Comparison of ENCODE assay signal across 10 mouse cellular contexts in the genomic region with DNA sequence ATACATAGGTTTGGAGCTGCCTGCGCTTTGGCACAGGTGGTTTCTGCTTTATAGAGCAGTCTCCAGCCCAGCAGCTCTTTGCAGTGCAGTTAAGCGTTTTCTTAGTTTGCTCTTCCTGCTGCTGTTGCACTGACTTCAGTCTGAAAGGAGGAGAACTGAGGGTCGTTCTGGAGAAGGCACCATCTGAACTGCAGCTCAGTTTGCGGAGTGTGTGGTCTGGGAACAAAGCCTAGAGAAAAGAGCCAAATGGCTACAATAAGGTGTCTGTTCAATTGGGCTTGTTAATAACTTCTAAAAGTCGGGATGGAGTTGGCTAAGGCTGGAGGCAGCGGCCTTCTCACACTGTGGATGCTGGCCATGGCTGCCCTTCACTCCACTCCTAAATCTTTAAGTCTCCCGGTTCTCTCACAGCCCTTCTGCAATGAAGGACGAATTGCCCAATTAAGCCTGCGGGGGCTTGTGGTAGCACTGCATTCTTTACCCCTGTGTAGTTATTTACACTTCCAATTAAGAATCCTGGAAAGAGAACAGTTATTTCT. TPM values are rescaled to one million over a fixed set of nuclear protein-coding genes. Genes with fewer than 3 reads are reported as not detected.
A peak's percentile ranks its signal among the peaks of the same experiment; 100 is the strongest.
DNase-seq lines count a peak whose midpoint lies in the region; ATAC-seq and TF ChIP-seq lines count a peak whose summit lies in the region.
"Had no signal": no experiment of that assay in that cellular context is flagged by ENCODE, and none has a peak within 500 bp of the region (broad histone marks: within the 10 kb centered on the region; RNA-seq: fewer than 3 reads in every experiment).

No protein-coding gene starts in this region.

- peak overlapping the region; percentile 56 to 68 for H3K4me3 ChIP-seq in heart, embryonic 14.5 days (ENCODE audit: control insufficient read depth in 1 of 2, insufficient read depth in 1 of 2, low read depth in 1 of 2, low read length in 2 of 2)
- H3K4me3 ChIP-seq in midbrain, embryonic 12.5 days, result peak overlapping the region; percentile 66

- no peak for TF ChIP-seq CTCF in brain, embryonic 14.5 days (IDR thresholded peaks at IDR 0.05; ENCODE audit: borderline replicate concordance, extremely low read depth, insufficient read depth, insufficient read length)

- H3K36me3 ChIP-seq in heart, embryonic 14.5 days (ENCODE audit: control insufficient read depth, insufficient read depth, low read length), result peaks cover 9% of the 10 kb centered on the region
- H3K36me3 ChIP-seq in midbrain, embryonic 12.5 days, result peaks cover 6% of the 10 kb centered on the region; the same call in 1 of the 2 replicates

- H3K27me3 ChIP-seq in heart, embryonic 14.5 days (ENCODE audit: control insufficient read depth, insufficient read depth, low read length), result no peaks in the 10 kb centered on the region
- H3K27me3 ChIP-seq in midbrain, embryonic 12.5 days, result peaks cover 52% of the 10 kb centered on the region

- H3K4me2 ChIP-seq in heart, embryonic 14.5 days (ENCODE audit: low read length), result peak overlapping the region; percentile 95
- H3K4me2 ChIP-seq in midbrain, embryonic 12.5 days (replicated peaks), result peak overlapping the region; percentile 77

- no peak for ATAC-seq in heart, embryonic 14.5 days (ENCODE audit: insufficient number of reproducible peaks, insufficient read depth, low FRiP score, low read depth)
- no peak for ATAC-seq in midbrain, embryonic 12.5 days (ENCODE audit: low FRiP score, low read depth)

- no peaks in the 10 kb centered on the region for H3K9me3 ChIP-seq in heart, embryonic 14.5 days (ENCODE audit: control insufficient read depth, low read length)
- no peaks in the 10 kb centered on the region for H3K9me3 ChIP-seq in midbrain, embryonic 12.5 days

- H3K4me1 ChIP-seq in heart, embryonic 14.5 days (ENCODE audit: control insufficient read depth in 2 of 2, insufficient read depth in 2 of 2, low read length in 2 of 2), result peaks cover 0 to 11% of the 10 kb centered on the region in 2 experiments; a peak in 2 of 4 replicates
- H3K4me1 ChIP-seq in midbrain, embryonic 12.5 days, result peaks cover 33% of the 10 kb centered on the region

- intact Hi-C loops in heart, postnatal 10 days (cut with DNase I), result no loop called here
- intact Hi-C loops in left cerebral cortex, postnatal 14 days (cut with DNase I), result loop anchor here (5.0 kb wide), 1 partner anchor 315 kb away; no protein-coding TSS in a partner anchor

- H3K9ac ChIP-seq in heart, embryonic 14.5 days (ENCODE audit: low read length), result peak overlapping the region; percentile 78
- H3K9ac ChIP-seq in midbrain, embryonic 12.5 days (replicated peaks), result no peak overlapping the region

- no peak overlapping the region for H3K27ac ChIP-seq in heart, embryonic 14.5 days (replicated peaks in 1 of 2; ENCODE audit: control insufficient read depth in 1 of 2, insufficient read depth in 1 of 2, low read depth in 2 of 2, low read length in 2 of 2)
- no peak overlapping the region; the same call in 1 of the 2 replicates for H3K27ac ChIP-seq in midbrain, embryonic 12.5 days (replicated peaks)

- 49% methylated on average over 9 of the region's 9 CpGs for WGBS in heart, embryonic 14.5 days
- WGBS in midbrain, embryonic 12.5 days, result 21% methylated on average over 9 of the region's 9 CpGs

- no peak for TF ChIP-seq POLR2A in brain, embryonic 14.5 days (IDR thresholded peaks at IDR 0.05; ENCODE audit: borderline replicate concordance, extremely low read depth, insufficient read depth, insufficient read length, poor library complexity, severe bottlenecking)

- DNase-seq in heart, postnatal 10 days, result no peak
- peak; percentile 91 for DNase-seq in brain, embryonic 14.5 days (ENCODE audit: low read depth)
- DNase-seq in forelimb bud, embryonic 11.5 days (ENCODE audit: low read depth, low spot score), result peak; percentile 63
- DNase-seq in left cerebral cortex, postnatal 14 days (ENCODE audit: low spot score in 2 of 2), result no peak
- no peak for DNase-seq in right cerebral cortex, postnatal 14 days
- DNase-seq in cerebellum, adult 9-11 months, result no peak
- DNase-seq: adrenal gland, postnatal 36 days; thymus, postnatal 14 days had no signal

RNA-seq across cellular contexts. Expression of a gene that starts 2.1 kb away (rescaled TPM):
- 11.5 and 14.8 TPM in 2 replicates for polyA plus RNA-seq in heart, embryonic 14.5 days (2014; fragmentation: Nextera tagmentation; extraction: Ambion mirVana)
- total RNA-seq in heart, postnatal 10 days (2021), result 1 to 10 TPM; 1.0 to 1.3 TPM
- 12.2 and 20.9 TPM in 2 replicates for polyA plus RNA-seq in brain, embryonic 14.5 days (2012; rRNA removed)
- polyA plus RNA-seq in midbrain, embryonic 12.5 days (2016; fragmentation: Nextera tagmentation; extraction: Ambion mirVana), result 10.9 and 14.6 TPM in 2 replicates
- 1 to 10 TPM; 2.0 to 2.5 TPM for total RNA-seq in left cerebral cortex, postnatal 14 days (2021)

RNA-seq across cellular contexts. Expression of a gene that starts 29.5 kb away (rescaled TPM):
- 32.1 and 36.9 TPM in 2 replicates for polyA plus RNA-seq in heart, embryonic 14.5 days (2014; fragmentation: Nextera tagmentation; extraction: Ambion mirVana)
- 10 to 100 TPM; 37.5 to 38.9 TPM for total RNA-seq in heart, postnatal 10 days (2021)
- 12.8 and 15.5 TPM in 2 replicates for polyA plus RNA-seq in brain, embryonic 14.5 days (2012; rRNA removed)
- polyA plus RNA-seq in midbrain, embryonic 12.5 days (2016; fragmentation: Nextera tagmentation; extraction: Ambion mirVana), result 33.1 and 36.0 TPM in 2 replicates
- total RNA-seq in left cerebral cortex, postnatal 14 days (2021), result 10 to 100 TPM; 48.7 to 52.8 TPM

Comparison
In these comparisons a context has a peak if more than half of its experiments do, and no peak if none do; other contexts are left out.
1. DNase-seq: peak in brain, embryonic 14.5 days (single experiment) and forelimb bud, embryonic 11.5 days (single experiment); none in heart, postnatal 10 days (0 of 2), left cerebral cortex, postnatal 14 days (0 of 2), right cerebral cortex, postnatal 14 days (single experiment) and cerebellum, adult 9-11 months (single experiment).